Mouse (Mus musculus) brain, embryonic 14.5 days (tissue): Measurements from ENCODE around the gene Efl1. TPM values are rescaled to one million over a fixed set of nuclear protein-coding genes. Genes with fewer than 3 reads are reported as not detected.

ENCODE experiments used
- DNase-seq: peaks from one replicate; pipeline ENCODE4 v3.0.0-alpha.2; 2011; ENCODE audit warnings: low read depth
- CTCF ChIP-seq: fragments of 200-500 bp; IDR thresholded peaks from 2 replicates; pipeline ENCODE4 v1.5.1; 2012; ENCODE audit warnings: inconsistent platforms, mild to moderate bottlenecking, moderate library complexity, borderline replicate concordance; ENCODE audit not compliant: insufficient read depth, insufficient read length; ENCODE audit errors: extremely low read depth
- POLR2A ChIP-seq: fragments of 200-500 bp; IDR thresholded peaks from 2 replicates; pipeline ENCODE4 v1.6.1; 2012; ENCODE audit warnings: mild to moderate bottlenecking, inconsistent platforms, borderline replicate concordance; ENCODE audit not compliant: poor library complexity, insufficient read depth, insufficient read length, severe bottlenecking; ENCODE audit errors: extremely low read depth
- polyA plus RNA-seq: library from polyadenylated mRNA; depleted of rRNA; stranded (reverse); fragments of >200 nt; gene quantifications from 2 replicates; pipeline ENCODE4 v1.2.3, GENCODE M21; 2012; rRNA removed

Efl1 gene
- polyA plus RNA-seq, 1 experiment: 11.2 TPM

GRCm38 (mm10) chr7:82811140-82811851 lies 162.9 kb downstream of the Efl1 start:
- peak; percentile 61 for DNase-seq
- no peak for TF ChIP-seq CTCF
- no peak for TF ChIP-seq POLR2A

- DNase-seq: no peak
- no peak for TF ChIP-seq POLR2A
- TF ChIP-seq CTCF: no peak
These were observed 164.1 kb downstream of the Efl1 start for GRCm38 (mm10) chr7:82812186-82813155.

GRCm38 (mm10) chr7:82819541-82819940 lies 171.1 kb downstream of the Efl1 start:
- TF ChIP-seq CTCF (no peak), POLR2A (no peak)

GRCm38 (mm10) chr7:82820661-82821060 lies 172.2 kb downstream of the Efl1 start:
- no peak for DNase-seq
- no peak for TF ChIP-seq POLR2A

More at GRCm38 (mm10) chr7:82819541-82819940, 171.1 kb downstream of the Efl1 start:
- no peak for DNase-seq

- no peak for TF ChIP-seq POLR2A
- TF ChIP-seq CTCF: no peak
- no peak for DNase-seq
These were observed 173.1 kb downstream of the Efl1 start for GRCm38 (mm10) chr7:82821501-82821900.

GRCm38 (mm10) chr7:82822528-82822927 lies 174.1 kb downstream of the Efl1 start:
- no peak for DNase-seq
- TF ChIP-seq CTCF (no peak), POLR2A (no peak)

Other genes starting within 250 kb of the Efl1 start
- gene Saxo2, start 86 bp upstream of the Efl1 start, polyA plus RNA-seq: 9.4 and 15.7 TPM in 2 replicates
- 154 and 207 TPM in 2 replicates for gene Mex3b, start 218.7 kb downstream of the Efl1 start, polyA plus RNA-seq